In genomic region chr12:69907667-69908510, GRCm38 (mm10) we compare ENCODE assay signal across 8 mouse cellular contexts. TPM values are rescaled to one million over a fixed set of nuclear protein-coding genes. Genes with fewer than 3 reads are reported as not detected.
DNase-seq lines count a peak whose midpoint lies in the region; ATAC-seq lines count a peak whose summit lies in the region.

No protein-coding gene starts in this region.

- peak overlapping the region; percentile 98 for H3K27ac ChIP-seq in hindbrain, embryonic 14.5 days
- no peak overlapping the region for H3K27ac ChIP-seq in limb, embryonic 11.5 days (replicated peaks; ENCODE audit: low read depth, low read length)
- H3K27ac ChIP-seq in neural tube, embryonic 11.5 days (ENCODE audit: low read depth, low read length), result peak overlapping the region; percentile 86

- H3K4me2 ChIP-seq in hindbrain, embryonic 14.5 days (replicated peaks), result peak overlapping the region; percentile 65
- H3K4me2 ChIP-seq in limb, embryonic 11.5 days (ENCODE audit: low read depth, severe bottlenecking), result peak overlapping the region; percentile 60
- peak overlapping the region; percentile 71 for H3K4me2 ChIP-seq in neural tube, embryonic 11.5 days (ENCODE audit: low read depth)

- peaks cover 23% of the 10 kb centered on the region for H3K4me1 ChIP-seq in hindbrain, embryonic 14.5 days (replicated peaks; ENCODE audit: control insufficient read depth, insufficient read depth, low read length)
- peaks cover 6% of the 10 kb centered on the region; the same call in 1 of the 2 replicates for H3K4me1 ChIP-seq in limb, embryonic 11.5 days (ENCODE audit: control insufficient read depth, insufficient read depth, low read length)
- H3K4me1 ChIP-seq in neural tube, embryonic 11.5 days (ENCODE audit: control insufficient read depth, insufficient read depth, low read length), result 0 out of 2 replicates have a peak, but pooled peaks cover 3% of the 10 kb centered on the region

- H3K9me3 ChIP-seq in hindbrain, embryonic 14.5 days (ENCODE audit: control insufficient read depth, low read length), result no peaks in the 10 kb centered on the region
- no peaks in the 10 kb centered on the region for H3K9me3 ChIP-seq in limb, embryonic 11.5 days (ENCODE audit: control insufficient read depth, low read length)
- H3K9me3 ChIP-seq in neural tube, embryonic 11.5 days (ENCODE audit: control insufficient read depth, low read length), result no peaks in the 10 kb centered on the region

- 0 out of 2 replicates have a peak, but pooled peaks cover 3% of the 10 kb centered on the region for H3K36me3 ChIP-seq in hindbrain, embryonic 14.5 days (replicated peaks; ENCODE audit: control insufficient read depth, insufficient read depth)
- H3K36me3 ChIP-seq in limb, embryonic 11.5 days (ENCODE audit: control insufficient read depth, insufficient read depth, low read length), result no peaks in the 10 kb centered on the region
- no peaks in the 10 kb centered on the region for H3K36me3 ChIP-seq in neural tube, embryonic 11.5 days (ENCODE audit: control insufficient read depth, insufficient read depth, low read length)

- peak; percentile 52; the same call in 1 of the 2 replicates for ATAC-seq in erythroblast, adult 5-6 weeks (replicated peaks; ENCODE audit: low FRiP score, poor library complexity, severe bottlenecking)
- peak; percentile 89 for ATAC-seq in hindbrain, embryonic 14.5 days (ENCODE audit: low FRiP score)
- ATAC-seq in limb, embryonic 11.5 days (ENCODE audit: insufficient number of reproducible peaks, low FRiP score, low TSS enrichment, low read depth), result peak; percentile 68; the same call in 1 of the 2 replicates
- peak; percentile 89 for ATAC-seq in neural tube, embryonic 11.5 days (ENCODE audit: insufficient read depth, low FRiP score, low TSS enrichment)

- no peaks in the 10 kb centered on the region for H3K27me3 ChIP-seq in hindbrain, embryonic 14.5 days (ENCODE audit: control insufficient read depth, insufficient read depth, low read length)
- no peaks in the 10 kb centered on the region for H3K27me3 ChIP-seq in limb, embryonic 11.5 days (ENCODE audit: control insufficient read depth, insufficient read depth, low read length)
- no peaks in the 10 kb centered on the region for H3K27me3 ChIP-seq in neural tube, embryonic 11.5 days (ENCODE audit: control insufficient read depth, insufficient read depth, low read length)

- WGBS in hindbrain, embryonic 14.5 days, result 2% methylated on average over 30 of the region's 30 CpGs
- WGBS in limb, embryonic 11.5 days, result 5% methylated on average over 30 of the region's 30 CpGs
- WGBS in neural tube, embryonic 11.5 days, result 2% methylated on average over 30 of the region's 30 CpGs

- H3K4me3 ChIP-seq in hindbrain, embryonic 14.5 days (replicated peaks; ENCODE audit: low read length), result peak overlapping the region; percentile 70
- peak overlapping the region; percentile 25 for H3K4me3 ChIP-seq in limb, embryonic 11.5 days (ENCODE audit: low read depth, low read length)
- peak overlapping the region; percentile 41 for H3K4me3 ChIP-seq in neural tube, embryonic 11.5 days (ENCODE audit: low read depth, low read length)

- H3K9ac ChIP-seq in hindbrain, embryonic 14.5 days, result peak overlapping the region; percentile 96
- H3K9ac ChIP-seq in limb, embryonic 11.5 days (ENCODE audit: low read length), result peak overlapping the region; percentile 18; the same call in 1 of the 2 replicates
- peak overlapping the region; percentile 78 for H3K9ac ChIP-seq in neural tube, embryonic 11.5 days (ENCODE audit: low read length)

- peak; percentile 83 for DNase-seq in heart, adult 11 months
- no peak for DNase-seq in heart, adult 8-10 months (ENCODE audit: low spot score)
- peak; percentile 95 for DNase-seq in brain, adult 2 months (ENCODE audit: low read depth, low spot score)
- DNase-seq in hindbrain, embryonic 14.5 days (ENCODE audit: low spot score), result peak; percentile 76
- peak; percentile 76 for DNase-seq in limb, embryonic 11.5 days (ENCODE audit: low spot score)
- DNase-seq in neural tube, embryonic 11.5 days (ENCODE audit: low spot score), result peak; percentile 79
- DNase-seq in thymus, postnatal 0 days (ENCODE audit: low spot score), result no peak

RNA-seq across cellular contexts. Expression of gene Map4k5, which starts 14.9 kb away (rescaled TPM):
- total RNA-seq in heart, adult 8-10 months (2022), result 10 to 100 TPM; 19.1 to 21.2 (median 20.3) TPM
- total RNA-seq in erythroblast, adult 5-6 weeks (2015; ENCODE audit: low replicate concordance), result 320 and 330 TPM in 2 replicates
- total RNA-seq in erythroblast, adult 5-6 weeks (2017; ENCODE audit: low replicate concordance), result 596 and 599 TPM in 2 replicates
- 37.3 and 37.7 TPM in 2 replicates for polyA plus RNA-seq in hindbrain, embryonic 14.5 days (2014; fragmentation: Nextera tagmentation; extraction: Ambion mirVana)
- polyA plus RNA-seq in limb, embryonic 11.5 days (2014; fragmentation: Nextera tagmentation; extraction: Ambion mirVana), result 42.7 and 43.0 TPM in 2 replicates
- polyA plus RNA-seq in neural tube, embryonic 11.5 days (2014; fragmentation: Nextera tagmentation; extraction: Ambion mirVana), result 42.3 and 43.5 TPM in 2 replicates
- polyA plus RNA-seq in thymus, postnatal 0 days (2015; fragmentation: Nextera tagmentation; extraction: Ambion mirVana), result 11.9 and 15.3 TPM in 2 replicates

RNA-seq across cellular contexts. Expression of gene Atl1, which starts 15.5 kb away (rescaled TPM):
- 1 to 10 TPM; 3.4 to 6.1 (median 5.0) TPM for total RNA-seq in heart, adult 8-10 months (2022)
- total RNA-seq in erythroblast, adult 5-6 weeks (2015; ENCODE audit: low replicate concordance), result 5.4 and 9.6 TPM in 2 replicates
- total RNA-seq in erythroblast, adult 5-6 weeks (2017; ENCODE audit: low replicate concordance), result 12.8 and 23.0 TPM in 2 replicates
- polyA plus RNA-seq in hindbrain, embryonic 14.5 days (2014; fragmentation: Nextera tagmentation; extraction: Ambion mirVana), result 147 and 159 TPM in 2 replicates
- polyA plus RNA-seq in limb, embryonic 11.5 days (2014; fragmentation: Nextera tagmentation; extraction: Ambion mirVana), result 2.9 and 3.8 TPM in 2 replicates
- polyA plus RNA-seq in neural tube, embryonic 11.5 days (2014; fragmentation: Nextera tagmentation; extraction: Ambion mirVana), result 43.1 and 48.1 TPM in 2 replicates
- polyA plus RNA-seq in thymus, postnatal 0 days (2015; fragmentation: Nextera tagmentation; extraction: Ambion mirVana), result 1.8 and 1.9 TPM in 2 replicates

Comparison
In these comparisons a context has a peak if more than half of its experiments do, and no peak if none do; other contexts are left out.
1. DNase-seq: peak in heart, adult 11 months (single experiment), brain, adult 2 months (single experiment), hindbrain, embryonic 14.5 days (single experiment), limb, embryonic 11.5 days (single experiment) and neural tube, embryonic 11.5 days (single experiment); none in heart, adult 8-10 months (single experiment) and thymus, postnatal 0 days (single experiment).
2. H3K9ac ChIP-seq: peak in every context shown above with its lines; median percentile 96 in hindbrain, embryonic 14.5 days; 78 in neural tube, embryonic 11.5 days; 18 in limb, embryonic 11.5 days.
3. Peak in every context shown above with its lines, with median percentiles within 50 percentile points of each other: ATAC-seq, H3K4me2 ChIP-seq and H3K4me3 ChIP-seq.